Mouse (Mus musculus) urinary bladder, adult 18-20 months (tissue): ENCODE measurements at regions not wholly inside any gene's neighbourhood (a gene's known extent, or its start where the extent isn't known, plus 50 kb on each side); places are given as distances from the start of the nearest gene placed in this dataset.

Experiments
- DNase-seq, 2 experiments: peaks; one replicate each; pipeline ENCODE4 v3.0.0; 2022; ENCODE audit warnings: low spot score in 2 of 2, mixed read lengths in 2 of 2

GRCm38 (mm10) chr15:25305801-25306200 lies 107.8 kb downstream of the Basp1 start:
- no peak for DNase-seq

GRCm38 (mm10) chr15:25303379-25303778 lies 110.2 kb downstream of the Basp1 start:
- no peak for DNase-seq

- no peak for DNase-seq
These were observed 110.8 kb downstream of the Basp1 start for GRCm38 (mm10) chr15:25302671-25303294.

- DNase-seq = no peak
These were observed 111.8 kb downstream of the Basp1 start for GRCm38 (mm10) chr15:25301810-25302209.

GRCm38 (mm10) chr15:25297278-25297677 lies 116.3 kb downstream of the Basp1 start:
- DNase-seq = no peak

GRCm38 (mm10) chr15:25296714-25297113 lies 116.8 kb downstream of the Basp1 start:
- DNase-seq = no peak

- no peak for DNase-seq
These were observed 117.8 kb downstream of the Basp1 start for GRCm38 (mm10) chr15:25295753-25296152.

GRCm38 (mm10) chr15:25291231-25291691 lies 122.3 kb downstream of the Basp1 start:
- no peak for DNase-seq

- no peak for DNase-seq
These were observed 125.7 kb downstream of the Basp1 start for GRCm38 (mm10) chr15:25287850-25288249.

- no peak for DNase-seq
These were observed 129.0 kb downstream of the Basp1 start for GRCm38 (mm10) chr15:25284354-25285199.

- no peak for DNase-seq
These were observed 129.9 kb downstream of the Basp1 start for GRCm38 (mm10) chr15:25283713-25284112.

- DNase-seq = no peak
These were observed 131.2 kb downstream of the Basp1 start for GRCm38 (mm10) chr15:25282346-25282745.

- DNase-seq = no peak
These were observed 131.6 kb downstream of the Basp1 start for GRCm38 (mm10) chr15:25281942-25282341.

- no peak for DNase-seq
These were observed 135.0 kb downstream of the Basp1 start for GRCm38 (mm10) chr15:25278317-25279156.

GRCm38 (mm10) chr15:25276227-25276626 lies 137.3 kb downstream of the Basp1 start:
- DNase-seq = no peak

GRCm38 (mm10) chr15:25271886-25272285 lies 141.7 kb downstream of the Basp1 start:
- no peak for DNase-seq

GRCm38 (mm10) chr15:25270349-25270748 lies 143.2 kb downstream of the Basp1 start:
- DNase-seq = no peak

- peak; percentile 20 to 28 for DNase-seq
These were observed 144.1 kb downstream of the Basp1 start for GRCm38 (mm10) chr15:25269345-25269996.

GRCm38 (mm10) chr15:25268436-25268835 lies 145.1 kb downstream of the Basp1 start:
- no peak for DNase-seq

- DNase-seq = no peak
These were observed 146.1 kb downstream of the Basp1 start for GRCm38 (mm10) chr15:25267509-25267908.
